Mouse (Mus musculus) mature B cell (primary cell): ENCODE measurements around the gene Gm21981.

Experiments
- in situ Hi-C: fragments of 300-500 bp; cut with MboI; formaldehyde crosslinking; loops from 2 replicates; pipeline ENCODE4 v1.14.3; 2019

The Gm21981 gene

DNA sequence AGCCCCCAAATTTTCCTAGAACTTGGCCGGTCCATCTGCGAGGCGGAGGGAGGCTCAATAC, at the start of gene Gm21981:
Gene Gm21981 (minus strand): TSS at position 14 of the 61 bp plus-strand sequence.
- in situ Hi-C loops, result no loop called here

DNA sequence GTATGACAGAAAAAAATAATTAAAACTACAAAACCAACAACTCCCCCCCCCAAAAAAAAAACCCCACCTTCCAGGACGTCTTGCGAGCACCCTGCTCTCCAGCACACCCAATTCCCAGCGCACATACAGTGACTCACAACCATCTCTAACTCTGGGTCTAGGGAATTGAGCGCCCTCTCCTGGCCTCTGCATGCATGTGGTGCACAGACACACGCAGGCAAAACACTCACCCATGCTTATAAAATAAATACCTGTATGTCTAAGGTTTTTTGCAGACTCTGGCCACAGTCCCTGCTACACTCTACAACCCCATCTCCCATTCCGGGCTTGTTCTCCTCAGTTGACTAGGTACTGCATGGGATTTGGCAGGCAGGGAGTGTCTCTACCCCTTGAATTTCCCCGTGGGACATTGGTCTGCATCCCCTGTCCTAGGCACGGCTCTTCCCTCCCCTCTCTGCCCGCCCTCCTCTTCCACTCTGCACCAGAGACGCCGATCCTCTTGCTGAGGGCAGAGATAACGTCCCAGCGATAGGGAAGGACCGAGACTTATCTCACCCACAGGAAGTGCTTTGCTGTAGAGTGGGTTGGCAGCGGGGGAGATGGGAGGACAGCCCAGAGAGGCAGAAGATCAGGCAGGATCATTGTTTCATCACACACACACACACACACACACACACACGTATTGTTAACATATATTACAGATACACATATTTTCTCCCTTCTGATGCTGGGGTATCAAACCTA, 48.9 kb upstream of the Gm21981 start:
- in situ Hi-C loops, result no loop called here

DNA sequence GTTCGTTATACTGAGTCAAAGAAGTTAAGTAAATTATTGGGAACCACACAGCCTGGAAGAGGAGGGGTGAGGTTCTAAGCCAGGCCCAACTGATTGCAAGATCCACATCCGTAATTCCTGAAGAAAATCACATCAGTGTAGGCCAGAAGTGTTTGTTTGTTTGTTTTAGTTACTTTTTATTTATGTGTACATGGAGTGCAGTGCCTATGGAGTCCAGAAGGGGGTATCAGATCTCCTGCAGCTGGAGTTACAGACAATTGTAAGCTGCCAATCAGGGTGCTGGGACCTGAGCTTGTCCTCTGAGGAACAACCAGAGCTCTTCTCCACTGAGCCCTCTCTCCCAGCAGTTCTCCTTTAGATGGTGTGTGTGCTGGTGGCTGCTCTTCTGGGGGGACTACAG, 45.9 kb upstream of the Gm21981 start:
- in situ Hi-C loops, result no loop called here

DNA sequence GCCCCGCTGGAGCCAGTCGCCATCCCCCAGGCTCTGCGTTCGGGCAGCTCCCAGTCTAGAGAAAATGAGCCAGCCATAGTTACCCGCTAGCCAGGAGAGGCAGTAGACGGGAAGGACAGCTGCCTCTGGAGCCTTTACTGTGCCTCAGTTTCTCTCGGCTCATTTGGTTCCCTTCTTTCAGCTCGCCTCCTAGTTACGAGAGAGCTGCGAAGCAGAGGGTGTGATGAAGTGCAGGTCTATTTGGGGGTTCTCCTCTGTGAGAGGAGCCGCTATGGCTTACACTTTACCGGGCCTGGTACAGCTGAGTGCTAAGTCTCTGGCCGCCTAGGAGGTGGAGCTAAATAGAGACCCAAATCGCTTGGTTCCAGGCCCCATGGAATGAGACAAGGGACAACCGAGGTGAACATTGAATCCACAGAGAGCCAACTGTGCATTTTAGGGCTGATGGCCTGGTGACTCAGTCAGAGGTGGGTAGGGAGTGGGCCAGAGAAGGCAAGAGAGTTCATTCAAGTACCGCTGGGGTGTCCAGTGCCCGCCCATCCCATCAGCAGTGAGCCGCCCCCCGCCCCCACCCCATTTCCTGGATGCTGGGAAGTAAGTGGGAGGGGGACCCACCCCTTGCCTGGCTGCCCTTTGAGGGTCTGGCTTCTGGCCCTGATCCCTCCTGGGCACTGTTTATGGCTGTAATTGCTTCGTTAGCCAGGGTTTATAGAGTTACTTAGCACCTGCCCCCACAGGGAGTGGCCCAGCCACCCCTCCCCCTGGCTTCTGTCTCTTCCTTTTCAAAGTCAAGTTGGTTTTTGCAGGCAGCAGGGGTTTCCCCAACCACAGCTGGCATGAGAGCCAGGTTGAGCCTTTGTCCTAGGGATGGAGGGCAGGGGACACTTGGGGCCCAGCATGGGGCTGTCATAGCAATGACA, 44.9 kb upstream of the Gm21981 start:
- in situ Hi-C loops, result no loop called here

DNA sequence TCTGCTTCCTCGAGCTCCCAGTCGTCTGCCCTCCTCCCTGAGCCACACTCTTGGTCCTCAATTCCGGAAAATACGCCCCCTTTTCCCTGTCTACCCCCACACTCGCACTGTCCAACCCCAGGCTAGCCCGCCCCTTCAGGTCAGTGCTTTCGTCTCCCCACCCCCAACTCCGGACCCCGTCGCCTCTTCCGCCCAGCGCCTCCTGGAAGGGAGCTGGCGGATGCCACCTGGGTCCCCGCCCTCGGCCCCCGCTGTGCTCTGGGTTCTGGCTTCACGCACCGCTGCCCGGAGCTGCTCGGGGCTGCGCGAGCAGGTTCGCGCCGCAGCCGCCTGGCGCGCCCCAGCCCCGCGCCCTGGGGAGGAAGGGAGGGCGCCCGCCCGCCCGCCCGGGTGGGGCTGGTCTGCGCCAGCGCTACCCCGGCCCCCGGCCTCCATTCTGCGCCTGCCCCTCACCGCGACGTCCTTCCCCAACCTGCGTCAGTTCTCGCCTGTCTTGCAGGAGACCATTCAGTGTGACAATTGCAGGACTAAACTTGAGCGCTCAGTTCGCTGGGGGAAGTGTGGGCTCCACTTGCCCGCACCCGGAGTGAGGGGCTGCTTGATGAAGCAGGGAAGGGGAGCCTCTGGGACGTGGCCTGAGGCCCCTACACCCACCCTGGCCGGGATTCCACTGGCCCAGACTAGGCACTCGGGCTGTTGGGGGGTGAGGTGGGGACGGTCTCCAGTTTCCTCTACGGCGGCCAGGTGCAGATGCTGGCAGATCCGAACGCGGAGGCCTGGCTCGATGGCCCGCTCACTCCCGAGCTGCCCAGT, 44.0 kb upstream of the Gm21981 start:
- in situ Hi-C loops, result no loop called here

DNA sequence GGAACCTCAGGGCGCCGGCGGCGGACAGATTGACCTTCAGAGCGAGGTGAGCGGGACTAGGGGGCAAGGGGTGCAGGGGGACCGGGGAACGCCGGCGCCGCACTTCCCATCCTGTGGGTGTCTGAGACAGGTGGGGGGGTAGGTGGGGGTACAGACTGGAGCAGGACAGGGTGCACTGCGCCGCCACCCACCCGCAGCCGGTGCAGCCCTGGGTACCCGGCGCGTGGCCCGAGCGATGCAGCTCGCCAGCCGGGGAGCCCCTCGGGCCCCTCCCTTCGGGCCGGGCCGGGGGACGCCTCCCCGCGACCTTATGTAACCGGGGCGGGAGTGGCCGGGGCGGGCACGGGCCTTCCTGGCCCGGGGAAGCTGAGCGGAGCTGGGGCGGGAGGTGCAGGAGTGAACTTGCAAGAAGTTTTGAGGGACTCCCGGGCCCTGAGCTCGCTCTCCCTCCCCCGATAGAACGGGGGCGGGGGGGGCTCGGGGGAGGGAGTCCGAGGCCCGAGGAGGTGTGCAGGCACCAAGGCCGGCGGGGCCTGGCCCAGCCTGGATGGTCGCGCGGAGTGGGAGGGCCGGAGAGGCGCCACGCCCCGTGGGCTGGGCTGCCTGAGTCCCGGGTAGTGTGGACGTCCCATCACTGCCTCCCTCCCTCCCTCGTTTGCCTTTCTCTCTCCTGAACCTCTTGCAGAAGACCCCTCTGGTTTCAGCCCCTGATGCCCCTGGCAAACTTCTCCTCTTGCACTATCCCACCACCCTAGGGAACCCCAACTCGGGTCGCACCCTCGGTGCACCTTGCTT, 43.2 kb upstream of the Gm21981 start:
- in situ Hi-C loops, result no loop called here

DNA sequence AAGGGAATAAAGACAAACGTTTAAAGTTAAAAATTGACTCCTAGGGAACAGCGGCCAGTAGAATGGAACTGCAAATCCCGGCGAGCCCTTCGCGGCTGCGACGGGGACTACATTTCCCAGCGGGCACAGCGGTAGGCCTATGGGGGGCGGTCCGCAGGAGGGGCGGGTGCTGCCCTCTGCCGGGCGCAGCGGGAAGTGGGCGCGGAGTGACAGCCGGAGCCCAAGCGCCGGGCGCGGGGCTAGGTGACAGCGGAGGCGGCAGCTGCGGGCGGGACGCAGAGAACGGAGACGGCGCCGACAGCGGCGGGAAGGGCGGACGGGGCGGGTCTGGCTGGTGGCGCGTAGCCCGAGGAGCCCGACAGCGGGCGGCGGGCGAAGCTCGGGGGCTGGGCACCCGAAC, 42.6 kb upstream of the Gm21981 start, which contains the start of gene Tfeb:
Gene Tfeb (plus strand): TSS at position 175 of the 400 bp plus-strand sequence.
- in situ Hi-C loops, result no loop called here

DNA sequence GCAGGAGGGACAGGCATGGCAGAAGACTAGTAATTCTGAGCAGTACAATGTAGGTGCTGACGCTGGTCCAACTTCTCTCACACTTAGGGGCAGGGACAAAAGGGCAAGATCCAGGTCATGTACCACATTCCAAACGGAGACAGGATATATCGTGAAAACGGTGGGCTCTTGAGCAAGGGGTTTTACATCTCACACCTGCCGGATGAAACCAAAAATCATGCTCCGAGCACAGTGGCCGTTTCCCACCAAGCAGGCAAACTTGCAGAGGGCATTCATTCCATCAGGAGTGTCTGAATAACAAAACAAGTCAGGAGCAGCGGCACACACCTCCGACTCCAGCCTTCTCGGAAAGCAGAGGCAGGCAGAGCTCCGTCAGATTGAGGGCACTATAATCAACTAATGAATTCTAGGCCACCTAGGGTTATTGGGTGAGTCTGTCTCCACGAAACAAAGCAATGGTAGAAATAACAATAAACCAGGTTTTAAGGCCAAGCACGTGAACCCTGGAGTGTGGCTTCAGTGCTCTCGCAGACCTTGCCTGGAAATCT, 41.4 kb upstream of the Gm21981 start:
- in situ Hi-C loops, result no loop called here

DNA sequence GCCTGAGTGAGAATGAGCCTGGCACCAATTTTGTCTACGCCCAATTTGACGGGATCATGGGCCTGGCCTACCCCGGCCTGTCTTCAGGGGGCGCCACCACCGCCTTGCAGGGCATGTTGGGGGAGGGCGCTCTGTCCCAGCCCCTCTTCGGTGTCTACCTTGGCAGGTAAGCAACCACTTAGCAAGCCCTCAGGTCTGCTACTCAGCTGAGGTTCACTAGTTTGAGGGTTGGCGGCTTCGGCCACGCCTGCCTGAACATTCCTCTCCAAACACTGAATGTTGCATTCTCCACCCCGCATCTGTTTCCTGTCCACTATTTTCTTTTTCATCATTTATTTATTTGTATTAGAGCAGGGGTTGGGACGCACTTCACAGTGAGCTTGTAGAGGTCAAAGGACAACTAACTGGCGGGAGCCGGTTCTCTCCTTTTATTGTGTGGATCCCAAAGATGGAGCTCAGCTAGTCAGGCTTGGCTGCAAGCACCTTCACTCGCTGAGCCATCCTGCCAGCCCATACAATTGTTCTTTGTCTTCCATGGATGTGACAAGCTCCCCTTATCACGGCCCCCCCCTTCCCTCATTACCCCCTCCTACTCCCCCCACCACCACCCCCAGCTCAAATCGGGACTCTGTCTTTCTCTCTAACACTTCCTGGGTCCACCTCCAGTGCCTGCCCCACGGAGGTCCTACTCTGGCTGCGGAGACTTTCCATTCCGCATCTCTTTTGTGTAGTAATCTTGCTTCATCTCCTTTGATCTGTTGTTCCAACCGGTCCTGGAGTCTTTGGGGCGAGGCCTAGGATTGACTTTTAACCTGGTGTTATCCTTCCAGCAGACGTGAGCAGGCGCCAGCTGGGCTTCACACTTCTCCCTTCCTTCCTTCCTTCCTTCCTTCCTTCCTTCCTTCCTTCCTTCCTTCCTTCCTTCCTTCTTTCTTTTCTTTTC, 36.6 kb upstream of the Gm21981 start:
- in situ Hi-C loops, result no loop called here

DNA sequence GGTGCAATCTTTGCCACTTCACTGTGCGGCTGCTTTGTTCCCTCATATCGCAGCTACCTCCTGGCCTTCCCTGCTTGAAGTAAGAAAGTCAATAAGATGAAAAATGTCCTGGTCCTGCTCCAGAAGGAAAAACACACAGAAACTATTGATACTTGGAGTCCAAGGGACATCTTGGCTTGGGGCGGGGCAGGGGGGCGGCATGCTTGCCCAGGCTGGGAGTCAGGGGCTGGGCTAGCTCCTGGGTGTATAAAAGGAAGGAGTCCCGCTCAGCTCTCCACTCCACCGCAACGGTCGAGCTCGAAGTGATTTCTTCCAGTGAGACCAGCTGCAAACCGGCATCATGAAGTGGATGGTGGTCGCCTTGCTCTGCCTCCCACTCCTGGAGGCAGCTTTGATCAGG, 32.3 kb upstream of the Gm21981 start, which contains the start of gene Pgc:
Gene Pgc (plus strand): TSS at position 277 of the 400 bp plus-strand sequence.
- in situ Hi-C loops, result no loop called here

DNA sequence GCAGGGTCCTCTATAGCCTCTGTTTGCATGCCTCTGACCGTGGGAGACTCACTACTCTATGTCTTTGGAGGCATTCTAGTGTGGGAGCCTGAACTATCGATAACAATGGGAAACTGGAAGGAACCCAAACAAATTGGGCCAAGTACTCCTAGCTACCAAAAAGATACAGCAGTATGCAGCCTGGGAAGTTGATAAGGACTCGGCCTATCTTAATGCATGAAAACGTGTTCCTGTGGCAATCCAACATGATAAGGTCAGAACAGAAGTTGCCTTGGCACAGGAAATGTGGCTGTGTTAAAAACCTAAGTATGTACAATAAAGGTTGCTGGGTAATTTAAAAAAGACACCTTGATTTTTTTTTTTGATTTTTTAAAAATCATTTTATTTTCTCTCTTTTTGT, 26.9 kb upstream of the Gm21981 start:
- in situ Hi-C loops, result no loop called here

DNA sequence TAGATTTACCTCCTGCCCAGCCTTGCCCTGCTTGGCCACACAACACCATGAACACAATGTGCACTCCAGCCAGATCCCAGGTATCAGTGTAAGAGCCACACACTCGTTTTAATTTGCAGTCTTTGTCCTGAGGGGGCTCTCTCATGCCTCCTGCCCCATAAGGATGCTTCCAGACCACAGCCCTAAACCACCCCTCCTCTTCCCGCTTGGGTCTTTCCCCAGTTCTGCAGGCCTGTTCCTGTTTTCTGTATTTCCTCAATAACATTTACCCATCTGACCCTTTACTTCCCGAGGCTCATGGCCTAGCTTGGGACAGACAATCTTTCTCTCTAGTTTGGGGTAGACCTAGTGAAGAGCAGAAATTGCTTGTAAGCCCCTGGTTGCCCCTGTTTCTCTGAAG, 20.8 kb upstream of the Gm21981 start:
- in situ Hi-C loops, result no loop called here

DNA sequence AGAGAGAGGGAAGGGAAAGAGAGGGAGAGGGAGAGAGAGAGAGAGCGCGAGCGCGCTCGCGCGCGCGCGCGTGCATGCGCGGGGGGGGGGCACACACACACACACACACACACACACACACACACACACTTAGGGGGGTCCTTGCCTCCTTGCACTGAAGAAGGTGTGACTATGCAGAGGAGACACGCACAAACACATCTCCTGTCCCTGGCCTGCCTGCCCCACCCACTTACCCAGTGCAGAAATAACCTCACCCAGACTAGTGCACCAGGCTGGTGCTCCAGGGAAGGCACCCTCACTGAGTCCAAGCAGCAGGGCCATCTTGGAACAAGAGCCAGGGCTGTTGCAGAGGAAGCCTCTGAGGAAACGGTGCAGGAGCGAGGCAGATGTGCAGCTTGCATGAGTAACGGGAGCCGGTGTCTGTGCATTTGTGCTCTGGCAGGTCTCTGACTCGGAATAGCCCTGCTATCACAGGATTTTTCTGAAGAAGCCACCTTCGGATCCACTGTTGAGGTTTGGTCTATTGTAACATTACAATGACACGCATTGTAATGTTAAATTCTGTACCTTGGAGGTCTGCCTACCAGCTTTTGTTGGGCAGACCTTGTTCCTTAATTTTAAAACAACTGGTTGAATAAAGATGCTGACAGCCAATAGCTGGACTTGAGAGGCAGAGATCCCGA, 18.8 kb upstream of the Gm21981 start:
- in situ Hi-C loops, result no loop called here

DNA sequence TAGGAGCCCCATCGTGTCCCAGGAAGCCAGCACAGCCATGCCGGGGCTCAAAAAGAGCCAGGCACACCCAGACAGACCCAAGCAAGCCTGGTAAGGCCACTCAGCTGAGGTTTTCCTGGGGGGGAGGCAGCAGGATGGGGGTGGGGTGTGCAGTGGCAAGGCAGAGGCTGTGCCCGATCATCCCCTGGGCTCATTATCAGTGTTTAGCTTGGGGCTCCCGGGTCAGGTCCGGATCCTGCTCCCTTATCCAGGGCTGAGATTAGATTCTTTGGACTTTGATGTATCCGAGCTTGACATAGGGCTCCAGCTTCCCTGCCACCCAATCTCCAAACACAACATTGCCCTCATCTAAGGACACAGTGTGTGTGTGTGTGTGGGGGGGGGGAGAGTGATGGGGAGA, 17.6 kb upstream of the Gm21981 start:
- in situ Hi-C loops, result no loop called here

DNA sequence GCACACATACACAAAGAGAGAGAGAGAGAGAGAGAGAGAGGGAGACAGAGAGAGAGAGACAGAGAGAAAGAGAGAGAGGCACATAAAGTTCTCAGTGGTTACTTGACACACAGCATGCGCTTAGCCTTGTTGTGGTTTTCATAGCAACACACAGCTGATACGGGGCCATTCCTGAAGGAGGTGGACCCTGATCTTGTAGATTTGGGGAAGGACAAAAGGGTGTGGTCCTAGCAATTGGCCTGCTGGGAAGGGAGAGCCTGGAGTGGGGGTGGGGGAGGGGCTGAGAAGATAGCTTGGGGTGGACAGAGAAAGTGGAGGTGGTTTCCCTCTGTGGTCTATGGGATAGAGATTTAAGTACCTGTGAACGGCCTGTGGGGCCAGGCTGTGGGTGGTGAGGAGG, 15.8 kb upstream of the Gm21981 start:
- in situ Hi-C loops, result no loop called here

DNA sequence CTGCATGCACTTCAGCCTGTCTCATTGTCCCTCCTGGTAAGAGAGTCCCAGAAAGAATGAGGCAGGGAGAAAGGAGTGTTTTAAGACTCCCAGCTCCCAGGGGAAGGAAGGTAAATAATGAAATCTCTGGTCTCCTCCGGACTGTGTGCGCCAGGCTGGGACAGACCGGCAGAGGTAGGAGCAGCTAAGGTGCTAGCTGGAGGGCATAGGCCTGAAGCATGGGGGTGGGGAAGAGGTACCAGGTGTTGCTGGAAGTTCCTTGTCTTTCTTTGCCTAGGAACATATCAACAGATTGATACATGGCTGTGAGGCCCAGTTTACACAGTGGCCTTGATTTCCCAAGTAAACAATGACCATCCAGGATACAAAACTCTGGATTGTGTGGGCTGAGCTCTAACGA, 14.7 kb upstream of the Gm21981 start:
- in situ Hi-C loops, result no loop called here

DNA sequence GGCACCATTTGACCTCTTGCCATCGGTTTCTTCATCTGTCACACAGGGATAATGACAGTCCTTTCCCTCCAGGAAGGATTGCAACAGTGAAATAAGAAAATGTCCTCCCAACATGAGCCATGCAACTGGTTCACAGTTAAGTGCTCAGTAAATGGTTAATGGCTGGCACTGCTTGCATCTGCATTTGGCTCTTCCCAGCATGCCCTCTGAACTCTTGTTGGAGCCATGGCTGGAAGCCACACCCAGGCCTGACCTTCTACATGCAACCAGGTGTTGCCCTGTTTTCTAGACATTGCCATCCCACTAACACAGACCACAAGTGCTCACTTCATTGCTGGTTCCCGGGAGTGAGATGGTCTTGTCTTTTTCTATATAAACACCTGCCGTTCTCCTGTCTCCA, 13.7 kb upstream of the Gm21981 start:
- in situ Hi-C loops, result no loop called here

DNA sequence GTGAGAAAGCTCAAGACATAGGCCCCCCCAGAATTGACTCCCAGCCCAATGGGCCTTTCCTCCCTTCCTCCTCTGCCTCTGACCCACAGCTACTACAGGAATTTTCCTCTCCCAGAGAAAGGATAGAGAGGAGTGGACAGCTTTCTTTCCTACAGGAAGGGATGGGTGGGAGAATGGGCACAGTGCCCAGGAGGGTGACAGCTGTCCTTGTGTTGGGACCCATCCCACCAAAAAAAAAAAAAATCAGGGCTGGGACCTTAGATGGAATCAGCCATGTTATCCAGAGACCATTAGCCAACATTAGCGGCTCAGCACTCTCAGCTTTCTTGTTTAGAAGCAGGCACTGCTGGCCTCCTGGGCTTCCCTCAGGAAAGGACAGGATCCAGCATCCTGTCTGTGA, 11.9 kb upstream of the Gm21981 start:
- in situ Hi-C loops, result no loop called here

DNA sequence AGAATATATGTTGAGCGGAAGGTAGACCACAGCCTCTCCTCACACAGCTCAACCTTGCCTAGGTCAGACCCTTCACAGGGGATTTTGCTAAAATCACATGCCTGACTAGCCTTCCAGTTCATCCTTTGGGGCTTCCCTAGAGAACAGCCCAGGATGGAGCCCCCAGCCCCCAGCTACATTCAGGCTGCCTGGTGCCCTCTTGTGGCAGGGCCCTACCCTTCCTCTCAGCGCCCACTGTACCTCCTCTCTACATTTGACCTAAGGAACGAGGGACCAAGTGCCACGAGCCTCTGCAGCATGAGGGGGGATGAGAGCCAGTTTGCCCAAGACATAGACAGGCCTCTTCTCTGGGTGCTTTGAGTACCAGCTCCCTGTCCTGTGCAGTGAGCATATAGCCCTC, 10.4 kb upstream of the Gm21981 start:
- in situ Hi-C loops, result no loop called here

DNA sequence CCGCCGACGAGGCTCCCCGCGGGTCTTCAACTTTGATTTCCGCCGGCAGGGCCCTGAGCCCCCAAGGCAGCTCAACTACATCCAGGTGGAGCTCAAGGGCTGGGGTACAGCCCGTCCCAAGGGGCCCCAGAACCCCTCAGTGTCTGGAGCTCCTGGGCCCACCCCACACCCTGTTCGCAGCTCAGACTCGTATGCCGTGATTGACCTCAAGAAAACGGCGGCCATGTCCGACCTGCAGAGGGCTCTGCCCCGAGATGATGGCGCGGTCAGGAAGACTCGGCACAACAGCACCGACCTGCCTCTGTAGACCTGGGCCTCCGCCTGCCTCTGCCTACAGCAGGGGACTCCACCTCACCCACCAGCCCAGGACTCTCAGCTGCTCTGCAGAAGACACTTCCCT, 9.3 kb upstream of the Gm21981 start:
- in situ Hi-C loops, result no loop called here
